Mouse (Mus musculus) splenic B cell, adult 2 months (primary cell): ENCODE data around the gene Rnf214.
"Not testable (repeated sequence)": the region's sequence is repeated elsewhere in the genome, so short reads cannot be mapped to it uniquely, and the experiment has no call there.

Source experiments
- DNase-seq: peaks from one replicate; pipeline ENCODE4 v3.0.0-alpha.2; 2011; ENCODE audit warnings: low read depth, low spot score
- H3K27me3 ChIP-seq: 2 replicates; pipeline ENCODE4 v1.6.1; 2012; ENCODE audit warnings: mild to moderate bottlenecking, low read length, moderate library complexity, mixed read lengths; ENCODE audit not compliant: control insufficient read depth, poor library complexity, insufficient read depth, severe bottlenecking
- H3K36me3 ChIP-seq: 2 replicates; pipeline ENCODE4 v1.6.1; 2012; ENCODE audit warnings: mild to moderate bottlenecking, low read length, moderate library complexity, mixed read lengths; ENCODE audit not compliant: control insufficient read depth, poor library complexity, insufficient read depth, severe bottlenecking

Rnf214 gene

DNA sequence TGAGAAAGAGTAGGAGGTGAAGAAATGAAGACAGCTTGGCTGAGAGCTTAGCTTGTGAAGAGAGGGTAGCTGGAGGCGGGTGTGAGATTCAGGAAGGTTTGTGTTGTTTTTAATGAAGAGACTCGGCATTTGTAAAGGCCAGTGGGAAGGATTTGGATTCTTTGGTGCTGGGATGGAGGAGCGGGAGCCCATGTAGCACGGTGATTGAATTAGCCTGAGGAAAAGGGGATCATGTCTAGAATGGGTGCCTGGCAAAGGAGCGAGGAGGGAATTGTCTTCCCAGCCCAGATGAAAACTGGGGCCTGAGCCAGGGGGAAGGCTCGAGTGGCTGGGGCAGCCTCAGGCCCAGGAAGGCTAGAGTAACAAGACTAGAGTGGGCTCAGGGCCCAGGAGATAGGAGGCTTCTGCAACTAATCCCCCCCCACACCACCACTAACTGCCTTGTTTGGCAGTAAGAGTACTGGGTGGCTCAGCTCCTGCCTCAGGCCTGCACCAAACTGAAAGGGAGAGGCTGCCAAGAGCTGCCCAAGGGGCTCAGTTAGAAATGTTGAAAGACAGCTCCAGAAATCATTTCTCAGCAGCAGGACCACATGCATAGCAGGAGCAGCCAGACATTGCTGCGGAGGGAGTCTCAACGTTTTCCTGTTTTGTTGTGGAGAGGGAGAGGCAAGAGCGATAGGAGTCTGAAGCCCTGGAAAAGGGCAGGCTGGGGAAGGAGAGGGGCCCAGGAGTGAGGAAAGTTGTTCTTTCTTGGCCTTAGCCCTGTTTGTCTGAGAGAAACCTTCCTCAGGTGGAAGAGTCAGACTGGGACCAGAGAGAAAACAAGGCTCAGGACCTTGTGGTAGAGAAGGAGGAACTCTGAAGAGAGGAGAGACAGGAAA, 56.9 kb downstream of the Rnf214 start:
- no peaks in the 10 kb centered on the region for H3K36me3 ChIP-seq
- DNase-seq = no peak

DNA sequence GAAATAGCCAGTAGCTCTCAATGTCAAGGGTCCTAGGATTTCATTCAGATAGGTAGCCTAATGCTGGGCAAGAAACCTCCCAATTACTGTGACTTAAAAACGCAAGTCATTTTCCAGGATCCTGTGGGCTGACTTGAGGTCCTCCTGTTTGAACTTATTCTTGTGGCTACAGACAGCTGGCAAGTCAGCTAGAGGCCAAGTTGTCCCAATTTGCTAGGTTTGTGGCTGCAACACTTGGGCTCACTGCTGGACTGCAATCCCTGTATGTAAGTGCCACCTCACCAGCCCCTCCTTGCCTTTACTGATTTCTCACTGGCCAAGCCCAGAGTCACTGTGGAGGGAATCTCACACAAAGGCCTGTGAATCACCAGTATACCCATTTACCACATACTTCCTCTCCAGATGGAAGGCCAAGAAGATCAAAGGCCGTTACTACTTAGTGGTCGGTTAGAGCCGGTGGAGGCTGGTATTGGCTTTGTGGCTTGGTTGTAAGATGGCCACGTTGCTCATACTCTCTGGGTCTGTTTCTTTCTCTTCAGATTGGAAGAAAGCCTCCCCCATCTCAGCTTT, 59.7 kb downstream of the Rnf214 start:
- DNase-seq = no peak
- no peaks in the 10 kb centered on the region for H3K36me3 ChIP-seq
- H3K27me3 ChIP-seq = no peaks in the 10 kb centered on the region

More for the DNA sequence above, 56.9 kb downstream of the Rnf214 start:
- H3K27me3 ChIP-seq = no peaks in the 10 kb centered on the region

GRCm38 (mm10) chr9:45846176-45846575, 60.5 kb downstream of the Rnf214 start:
- not testable (repeated sequence) for H3K36me3 ChIP-seq, DNase-seq, H3K27me3 ChIP-seq

DNA sequence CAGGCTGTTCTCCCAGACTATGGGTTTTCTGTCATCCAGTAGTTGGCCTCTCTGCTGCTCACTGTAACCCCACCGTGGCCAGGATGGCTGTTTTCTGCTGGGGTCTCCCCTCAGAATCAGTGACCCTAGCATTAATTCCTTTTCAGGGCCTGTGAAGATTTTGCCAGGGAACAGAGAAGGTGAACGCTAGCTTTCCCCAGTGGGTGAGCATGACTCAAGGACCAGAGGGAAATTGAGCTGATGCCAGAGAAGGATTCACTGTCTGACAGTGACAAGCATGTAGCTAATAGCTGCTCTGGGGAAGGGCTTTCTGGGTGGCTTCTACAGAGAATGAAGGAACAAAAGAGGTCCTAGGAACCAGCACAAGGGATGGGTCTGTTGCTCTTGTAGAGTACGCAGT, 61.2 kb downstream of the Rnf214 start:
- Histone ChIP-seq H3K36me3 (no peaks in the 10 kb centered on the region), H3K27me3 (no peaks in the 10 kb centered on the region)
- no peak for DNase-seq

DNA sequence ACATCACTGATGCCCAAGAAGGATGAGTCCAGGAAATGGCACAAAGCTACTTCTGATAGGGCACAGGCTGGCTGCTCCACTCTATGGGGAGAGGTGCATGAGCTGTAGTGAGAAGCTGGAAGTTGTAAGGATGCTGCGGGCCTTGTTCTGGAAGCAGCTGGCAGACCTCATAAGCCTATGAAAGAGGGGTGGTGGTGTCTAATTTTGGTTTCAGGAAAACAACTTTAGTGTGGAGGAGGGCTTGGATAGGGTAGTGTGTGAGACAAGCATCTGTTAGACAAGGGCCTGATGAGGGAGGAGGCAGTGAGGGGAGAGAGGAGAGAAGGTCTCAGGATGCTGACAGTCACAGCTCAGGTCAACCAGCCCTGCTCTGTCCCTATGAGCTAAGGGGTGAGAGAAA, 62.9 kb downstream of the Rnf214 start:
- DNase-seq = no peak
- Histone ChIP-seq H3K27me3 (no peaks in the 10 kb centered on the region), H3K36me3 (no peaks in the 10 kb centered on the region)

GRCm38 (mm10) chr9:45843007-45843406, 63.7 kb downstream of the Rnf214 start:
- DNase-seq = no peak
- H3K27me3 ChIP-seq = 0 out of 2 replicates have a peak, but pooled peaks cover 3% of the 10 kb centered on the region
- H3K36me3 ChIP-seq = no peaks in the 10 kb centered on the region

- H3K27me3 ChIP-seq = 0 out of 2 replicates have a peak, but pooled peaks cover 3% of the 10 kb centered on the region
- DNase-seq = no peak
- no peaks in the 10 kb centered on the region for H3K36me3 ChIP-seq
These were observed 65.3 kb downstream of the Rnf214 start for GRCm38 (mm10) chr9:45841458-45841857.

DNA sequence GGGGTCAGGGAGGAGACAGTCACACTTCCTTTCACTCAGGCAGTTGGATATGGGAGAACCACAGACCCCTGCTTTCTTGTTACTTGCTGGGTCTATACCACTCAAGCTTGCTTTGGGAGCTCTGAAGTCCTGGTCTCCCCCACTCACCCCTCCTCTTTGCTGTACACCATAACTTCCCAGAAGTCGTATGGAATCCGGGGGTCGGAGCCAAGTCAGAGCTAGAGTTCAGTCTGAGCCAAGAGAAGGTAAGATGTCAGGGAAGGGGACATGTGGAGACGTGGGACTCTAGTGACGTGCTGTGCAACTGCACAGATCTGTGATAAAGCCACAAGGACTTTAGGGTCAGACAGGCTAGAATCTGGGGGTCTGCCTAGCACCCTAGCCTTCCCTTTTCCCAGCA, 66.4 kb downstream of the Rnf214 start:
- Histone ChIP-seq H3K27me3 (0 out of 2 replicates have a peak, but pooled peaks cover 3% of the 10 kb centered on the region), H3K36me3 (no peaks in the 10 kb centered on the region)
- DNase-seq = no peak

GRCm38 (mm10) chr9:45839982-45840300, 66.8 kb downstream of the Rnf214 start:
- Histone ChIP-seq H3K27me3 (0 out of 2 replicates have a peak, but pooled peaks cover 3% of the 10 kb centered on the region), H3K36me3 (no peaks in the 10 kb centered on the region)
- no peak for DNase-seq

DNA sequence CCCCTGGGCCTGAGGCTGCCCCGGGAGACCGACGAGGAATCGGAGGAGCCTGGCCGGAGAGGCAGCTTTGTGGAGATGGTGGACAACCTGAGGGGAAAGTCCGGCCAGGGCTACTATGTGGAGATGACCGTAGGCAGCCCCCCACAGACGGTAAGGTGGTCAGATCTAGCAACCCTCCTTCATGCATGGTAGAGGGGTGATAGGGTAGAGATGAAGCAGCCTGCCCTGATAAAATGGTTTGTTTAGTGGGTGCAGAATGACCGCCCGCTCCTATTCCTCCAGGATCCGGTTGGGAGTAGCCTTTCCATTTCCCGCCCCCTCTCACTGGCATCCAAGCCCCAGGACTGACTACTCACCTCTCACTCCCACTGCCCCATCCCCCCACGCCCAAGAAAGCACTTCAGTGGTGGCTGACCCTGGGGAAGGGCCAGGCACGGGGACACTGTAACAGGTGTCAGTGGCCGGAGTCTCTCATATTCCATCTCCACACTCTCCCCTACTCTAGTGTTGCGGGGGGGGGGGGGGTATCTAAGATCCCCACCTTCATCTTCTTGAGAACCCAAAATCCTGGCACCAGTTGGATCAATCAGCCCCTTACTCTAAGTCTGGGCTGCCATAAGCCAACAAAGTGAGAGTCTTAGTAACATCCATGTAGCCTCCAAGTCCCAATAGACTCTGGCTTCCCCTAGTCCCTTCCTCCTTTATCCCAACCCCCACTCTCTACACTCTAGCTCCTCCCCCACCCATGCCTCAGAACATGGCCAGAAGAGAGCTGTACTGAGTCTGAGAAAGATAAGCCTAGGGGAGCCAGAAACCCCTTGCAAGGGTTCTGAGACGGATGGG, 67.4 kb downstream of the Rnf214 start:
- Histone ChIP-seq H3K36me3 (no peaks in the 10 kb centered on the region), H3K27me3 (0 out of 2 replicates have a peak, but pooled peaks cover 3% of the 10 kb centered on the region)
- no peak for DNase-seq

DNA sequence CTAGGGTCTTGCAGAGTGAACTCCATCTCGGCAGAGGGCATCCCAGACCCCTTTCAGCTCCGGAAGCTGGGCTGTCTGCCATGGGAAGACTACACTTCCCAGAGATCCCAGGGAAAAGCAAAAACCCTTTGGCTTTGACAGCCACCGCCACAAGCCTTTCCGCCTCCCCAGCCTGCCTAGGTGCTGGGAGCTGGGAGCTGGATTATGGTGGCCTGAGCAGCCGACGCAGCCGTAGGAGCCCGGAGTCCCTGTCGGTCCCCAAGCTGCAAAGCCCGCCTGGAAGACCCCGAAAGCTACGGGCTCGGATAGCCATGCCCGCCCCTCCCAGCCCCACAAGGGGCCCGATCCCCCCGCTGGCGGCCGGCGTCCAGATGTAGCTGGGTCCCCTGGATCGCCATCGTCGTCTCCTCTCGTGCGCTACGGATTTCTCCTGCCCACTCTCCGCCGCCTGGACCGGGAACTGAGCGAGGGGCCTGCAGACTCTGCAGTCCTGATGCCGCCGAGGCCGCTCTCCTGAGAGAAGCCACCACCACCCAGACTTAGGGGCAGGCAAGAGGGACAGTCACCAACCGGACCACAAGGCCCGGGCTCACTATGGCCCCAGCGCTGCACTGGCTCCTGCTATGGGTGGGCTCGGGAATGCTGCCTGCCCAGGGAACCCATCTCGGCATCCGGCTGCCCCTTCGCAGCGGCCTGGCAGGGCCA, 68.1 kb downstream of the Rnf214 start, which contains the start of gene Bace1:
Gene Bace1 (plus strand): TSS at position 147 of the 705 bp plus-strand sequence.
- DNase-seq = no peak
- H3K27me3 ChIP-seq = 0 out of 2 replicates have a peak, but pooled peaks cover 3% of the 10 kb centered on the region
- no peaks in the 10 kb centered on the region for H3K36me3 ChIP-seq

DNA sequence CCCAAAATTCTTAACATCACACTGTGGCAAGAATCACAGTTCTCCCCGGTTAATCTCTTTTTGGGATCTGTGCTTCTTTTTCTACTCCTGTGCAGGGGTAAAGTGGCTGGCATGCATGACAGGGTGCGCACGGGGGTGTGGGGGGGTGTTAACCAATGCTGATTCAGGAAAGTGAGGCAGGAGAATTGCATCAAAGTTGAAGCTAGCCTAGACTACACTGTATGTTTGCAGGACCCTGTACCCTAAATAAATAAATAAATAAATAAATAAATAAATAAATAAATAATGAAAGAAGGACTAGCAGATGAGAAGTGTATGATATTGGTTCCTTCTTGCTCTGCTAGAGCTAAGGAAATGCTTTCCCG, 68.7 kb downstream of the Rnf214 start:
- Histone ChIP-seq H3K36me3 (no peaks in the 10 kb centered on the region), H3K27me3 (0 out of 2 replicates have a peak, but pooled peaks cover 3% of the 10 kb centered on the region)
- DNase-seq = no peak

GRCm38 (mm10) chr9:45833461-45833860, 73.2 kb downstream of the Rnf214 start:
- DNase-seq = no peak
- Histone ChIP-seq H3K36me3 (no peaks in the 10 kb centered on the region), H3K27me3 (no peaks in the 10 kb centered on the region)

DNA sequence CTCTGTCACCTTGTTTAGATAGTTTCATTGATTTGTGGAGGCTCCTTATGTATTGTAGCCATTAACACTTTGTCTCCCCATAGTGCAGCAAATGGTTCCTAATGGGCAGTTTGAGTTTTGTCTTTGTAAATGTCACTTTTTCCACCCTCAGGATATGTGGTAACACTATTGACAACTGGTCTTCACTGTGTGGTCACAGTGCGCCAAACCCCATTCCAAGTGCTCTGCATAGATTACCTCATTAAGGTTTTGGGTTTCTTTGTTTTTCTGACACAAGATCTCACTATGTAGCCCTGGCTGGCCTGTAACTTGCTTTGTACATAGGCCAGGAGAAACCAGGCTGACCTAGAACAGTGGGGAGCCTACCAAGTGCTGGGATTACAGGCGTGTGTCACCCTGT, 73.8 kb downstream of the Rnf214 start:
- DNase-seq = no peak
- Histone ChIP-seq H3K27me3 (no peaks in the 10 kb centered on the region), H3K36me3 (no peaks in the 10 kb centered on the region)
